Mouse (Mus musculus): ENCODE data around the gene Ear14.

The Ear14 gene

GRCm38 (mm10) chr14:51253569-51253968, 50.4 kb downstream of the Ear14 start:
- DNase-seq = no peak
